Mouse (Mus musculus): ENCODE results near the gene Ffar1.
"Not testable (repeated sequence)": the region's sequence is repeated elsewhere in the genome, so short reads cannot be mapped to it uniquely, and the experiment has no call there.

The Ffar1 gene

GRCm38 (mm10) chr7:30847934-30848333 is 13.4 kb downstream of the Ffar1 start:
- in situ Hi-C loops (cut with MboI, MseI), result no loop called here

- in situ Hi-C loops (cut with MboI, MseI), result no loop called here
Measured at GRCm38 (mm10) chr7:30847386-30847785, 14.0 kb downstream of the Ffar1 start.

GRCm38 (mm10) chr7:30846505-30847053 is 14.8 kb downstream of the Ffar1 start:
- in situ Hi-C loops (cut with MboI, MseI), result no loop called here

GRCm38 (mm10) chr7:30844676-30845297 is 16.6 kb downstream of the Ffar1 start:
- in situ Hi-C loops (cut with MboI, MseI), result no loop called here

- in situ Hi-C loops (cut with MboI, MseI), result no loop called here
Measured at GRCm38 (mm10) chr7:30842092-30842491, 19.3 kb downstream of the Ffar1 start.

- in situ Hi-C loops (cut with MboI, MseI), result no loop called here
Measured at GRCm38 (mm10) chr7:30841379-30841778, 20.0 kb downstream of the Ffar1 start.

GRCm38 (mm10) chr7:30840306-30840705 is 21.1 kb downstream of the Ffar1 start:
- in situ Hi-C loops (cut with MboI, MseI), result no loop called here

- in situ Hi-C loops (cut with MboI, MseI), result no loop called here
Measured at GRCm38 (mm10) chr7:30837277-30837676, 24.1 kb downstream of the Ffar1 start.

GRCm38 (mm10) chr7:30832684-30833083 is 28.7 kb downstream of the Ffar1 start:
- in situ Hi-C loops (cut with MboI, MseI), result not testable (repeated sequence)

- in situ Hi-C loops (cut with MboI, MseI), result no loop called here
Measured at GRCm38 (mm10) chr7:30832261-30832660, 29.1 kb downstream of the Ffar1 start.

- in situ Hi-C loops (cut with MboI, MseI), result no loop called here
Measured at GRCm38 (mm10) chr7:30829428-30829827, 31.9 kb downstream of the Ffar1 start.

GRCm38 (mm10) chr7:30828871-30829270 is 32.5 kb downstream of the Ffar1 start:
- in situ Hi-C loops (cut with MboI, MseI), result not testable (repeated sequence)

GRCm38 (mm10) chr7:30826660-30827059 is 34.7 kb downstream of the Ffar1 start:
- in situ Hi-C loops (cut with MboI, MseI), result no loop called here

GRCm38 (mm10) chr7:30824306-30824705 is 37.1 kb downstream of the Ffar1 start:
- in situ Hi-C loops (cut with MboI, MseI), result no loop called here

GRCm38 (mm10) chr7:30823675-30824074 is 37.7 kb downstream of the Ffar1 start, which contains the start of gene Ffar2:
Gene Ffar2, minus strand, starts transcription at chr7:30823775.
- in situ Hi-C loops (cut with MboI, MseI), result no loop called here

- in situ Hi-C loops (cut with MboI, MseI), result no loop called here
Measured at GRCm38 (mm10) chr7:30821532-30821931, 39.8 kb downstream of the Ffar1 start.

GRCm38 (mm10) chr7:30820854-30821445 is 40.4 kb downstream of the Ffar1 start:
- in situ Hi-C loops (cut with MboI, MseI), result no loop called here

GRCm38 (mm10) chr7:30820131-30820530 is 41.2 kb downstream of the Ffar1 start:
- in situ Hi-C loops (cut with MboI, MseI), result no loop called here

- in situ Hi-C loops (cut with MboI, MseI), result no loop called here
Measured at GRCm38 (mm10) chr7:30812291-30812807, 49.0 kb downstream of the Ffar1 start.

- in situ Hi-C loops (cut with MboI, MseI), result no loop called here
Measured at GRCm38 (mm10) chr7:30811757-30812290, 49.5 kb downstream of the Ffar1 start.

- in situ Hi-C loops (cut with MboI, MseI), result no loop called here
Measured at GRCm38 (mm10) chr7:30810319-30810718, 51.0 kb downstream of the Ffar1 start.

Measured in regulatory T cell (primary cell).